Mouse (Mus musculus) liver, embryonic 11.5 days (tissue): Measurements from ENCODE around the gene Msi1. TPM values are rescaled to one million over a fixed set of nuclear protein-coding genes. Genes with fewer than 3 reads are reported as not detected.

Source experiments
- ATAC-seq: fragments of 200-750 bp; cut with Nextera tagmentation; replicated peaks from 2 replicates; pipeline ENCODE4 v1.8.0; 2017; ENCODE audit warnings: moderate number of reproducible peaks, mild to moderate bottlenecking, moderate TSS enrichment, moderate library complexity; ENCODE audit not compliant: low FRiP score
- DNase-seq: peaks from one replicate; pipeline ENCODE4 v3.0.0-alpha.2; 2017; ENCODE audit warnings: low spot score
- H3K27ac ChIP-seq: fragments of 300-500 bp; sonication (generic); 2 replicates; pipeline ENCODE4 v1.5.1; 2014; ENCODE audit warnings: mild to moderate bottlenecking, low read depth, low read length, control low read depth
- H3K27me3 ChIP-seq: fragments of 300-500 bp; sonication (generic); replicated peaks from 2 replicates; pipeline ENCODE4 v1.6.1; 2014; ENCODE audit warnings: low read length, mixed read lengths; ENCODE audit not compliant: control insufficient read depth, insufficient read depth
- H3K36me3 ChIP-seq: fragments of 300-500 bp; sonication (generic); 2 replicates; pipeline ENCODE4 v1.6.1; 2014; ENCODE audit warnings: mild to moderate bottlenecking, low read length, moderate library complexity, mixed read lengths; ENCODE audit not compliant: control insufficient read depth, insufficient read depth
- H3K4me1 ChIP-seq: fragments of 300-500 bp; sonication (generic); replicated peaks from 2 replicates; pipeline ENCODE4 v1.6.1; 2014; ENCODE audit warnings: low read length, mixed read lengths; ENCODE audit not compliant: control insufficient read depth, insufficient read depth
- H3K4me2 ChIP-seq: fragments of 300-500 bp; sonication (generic); 2 replicates; pipeline ENCODE4 v1.6.1; 2014; ENCODE audit warnings: mild to moderate bottlenecking, control low read depth, moderate library complexity
- H3K4me3 ChIP-seq: fragments of 300-500 bp; sonication (generic); 2 replicates; pipeline ENCODE4 v1.5.1; 2014; ENCODE audit warnings: low read depth, low read length, control low read depth
- H3K9ac ChIP-seq: fragments of 300-500 bp; sonication (generic); 2 replicates; pipeline ENCODE4 v1.6.1; 2014; ENCODE audit warnings: low read depth, low read length, control low read depth
- H3K9me3 ChIP-seq: fragments of 300-500 bp; sonication (generic); 2 replicates; pipeline ENCODE4 v1.6.1; 2016; ENCODE audit warnings: low read length, inconsistent platforms, mixed read lengths; ENCODE audit not compliant: control insufficient read depth
- WGBS: fragments of 180-500 bp; shearing (Covaris S2); extraction: QIAGEN DNeasy Blood & Tissue Kit; methylation state at CpG from one replicate; pipeline ENCODE4 v1.1.7; 2014; 5-methylcytosine and 5-hydroxymethylcytosine counted together
- polyA plus RNA-seq: library from polyadenylated mRNA; unstranded; fragments of >200 nt; fragmentation: Nextera tagmentation; extraction: Ambion mirVana; gene quantifications from 2 replicates; pipeline ENCODE4 v1.2.1, GENCODE M21; 2014

The Msi1 gene
- polyA plus RNA-seq, 1 experiment from 2014 or later: 9.7 TPM

DNA sequence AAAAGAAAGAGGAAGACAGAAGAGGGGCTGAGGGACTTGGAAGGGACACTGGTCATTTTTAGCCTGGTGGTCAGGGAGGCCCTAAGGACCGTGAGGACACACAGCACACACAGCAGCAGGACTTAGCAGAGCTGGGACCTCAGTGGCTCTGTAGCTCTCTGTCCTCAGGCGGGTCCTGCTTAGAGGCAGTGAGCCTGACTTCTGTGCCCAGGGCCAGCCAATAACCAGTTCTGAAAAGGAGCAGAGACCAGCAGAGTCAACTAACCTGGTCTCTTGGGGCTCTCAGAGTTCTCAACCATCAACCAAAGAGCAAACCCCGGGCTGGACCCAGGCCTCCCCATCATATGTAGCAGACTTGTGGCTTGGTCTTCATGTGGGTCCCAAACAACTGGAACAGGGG is 19.8 kb downstream of the Msi1 start:
- DNase-seq (no peak), ATAC-seq (no peak)
- no peaks in the 10 kb centered on the region for H3K9me3 ChIP-seq
- peaks cover 2% of the 10 kb centered on the region; the same call in 1 of the 2 replicates for H3K36me3 ChIP-seq
- 69% methylated on average over 3 of the region's 3 CpGs for WGBS
- no peaks in the 10 kb centered on the region; the same call in none of the 2 replicates for H3K4me1 ChIP-seq
- H3K4me2 ChIP-seq: no peak overlapping the region
- H3K4me3 ChIP-seq: no peak overlapping the region
- no peak overlapping the region for H3K9ac ChIP-seq
- H3K27ac ChIP-seq: no peak overlapping the region
- no peaks in the 10 kb centered on the region for H3K27me3 ChIP-seq

DNA sequence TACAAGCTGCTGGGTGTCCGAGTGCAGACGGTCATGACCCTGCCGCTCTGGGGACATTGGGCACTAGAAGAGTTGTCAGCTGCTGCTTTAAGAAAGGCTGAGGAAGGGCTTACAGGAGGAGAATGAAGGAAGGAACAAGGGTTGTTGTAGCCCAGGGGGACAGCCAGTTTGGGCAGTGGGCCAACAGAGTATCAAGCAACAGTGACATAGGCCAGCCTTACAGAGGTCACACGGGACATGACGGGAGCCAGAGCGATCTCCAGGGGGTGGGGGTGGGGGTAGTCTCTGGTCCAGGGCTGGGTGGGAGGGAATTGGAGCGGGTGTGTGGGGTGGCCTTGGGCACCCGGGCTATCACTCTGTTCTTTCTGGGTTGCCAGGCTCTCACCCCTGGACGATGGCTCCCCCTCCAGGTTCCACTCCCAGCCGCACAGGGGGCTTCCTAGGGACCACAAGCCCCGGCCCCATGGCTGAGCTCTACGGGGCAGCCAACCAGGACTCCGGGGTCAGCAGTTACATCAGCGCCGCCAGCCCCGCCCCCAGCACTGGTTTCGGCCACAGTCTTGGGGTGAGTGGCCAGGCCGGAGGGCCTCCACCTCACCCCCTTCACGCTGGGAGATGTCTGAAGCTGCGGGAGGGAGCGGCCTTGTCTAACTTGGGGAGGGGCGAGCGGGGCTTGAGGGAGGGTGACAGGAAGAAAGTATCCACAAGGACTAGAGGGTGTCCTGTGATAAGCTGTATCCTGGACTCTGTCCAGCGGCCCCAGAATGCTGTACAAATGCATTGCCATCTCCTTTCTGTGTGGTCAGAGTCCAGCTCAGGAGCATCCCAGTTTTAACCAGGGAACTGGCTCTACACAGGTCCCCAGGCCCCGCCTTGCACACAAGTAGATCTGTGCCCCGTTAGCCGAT is 21.3 kb downstream of the Msi1 start:
- no peak overlapping the region for H3K4me2 ChIP-seq
- no peak overlapping the region for H3K9ac ChIP-seq
- H3K36me3 ChIP-seq: peaks cover 2% of the 10 kb centered on the region; the same call in 1 of the 2 replicates
- 85% methylated on average over 27 of the region's 27 CpGs for WGBS
- H3K9me3 ChIP-seq: no peaks in the 10 kb centered on the region
- no peak for ATAC-seq
- no peak overlapping the region for H3K27ac ChIP-seq
- H3K27me3 ChIP-seq: no peaks in the 10 kb centered on the region
- no peaks in the 10 kb centered on the region; the same call in none of the 2 replicates for H3K4me1 ChIP-seq
- H3K4me3 ChIP-seq: no peak overlapping the region
- DNase-seq: no peak

DNA sequence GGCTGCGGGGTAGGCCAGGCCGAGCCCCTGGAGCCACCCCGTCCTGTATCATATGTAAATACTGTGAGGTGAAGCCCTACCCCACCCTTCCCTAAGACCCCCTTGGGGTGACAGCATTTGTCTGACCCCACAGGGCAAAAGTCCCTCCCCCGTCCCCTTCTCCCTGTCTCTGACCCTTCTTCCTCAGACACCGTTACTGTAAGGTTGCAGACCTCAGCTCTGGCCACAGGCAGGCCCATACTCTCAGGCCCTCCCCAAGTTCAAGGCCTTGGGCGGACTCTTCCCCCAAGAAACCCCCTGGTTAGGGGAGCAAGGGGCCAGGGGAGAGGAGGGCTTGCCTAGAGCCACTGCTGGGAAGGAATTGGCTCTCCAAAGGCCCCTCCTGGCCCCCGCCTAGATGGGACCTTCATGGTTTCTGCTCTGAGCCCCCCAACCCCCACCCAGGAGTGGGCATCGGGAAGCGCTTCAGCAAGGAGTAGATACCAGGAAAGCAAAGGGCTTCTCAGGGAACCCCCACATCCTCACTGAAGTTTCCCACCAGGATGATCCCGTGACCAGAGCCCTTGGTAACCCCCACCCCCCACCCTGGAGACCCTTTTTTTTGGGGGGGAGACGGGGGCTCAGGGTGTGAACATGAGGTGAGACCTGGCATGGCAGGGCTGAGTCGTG is 25.2 kb downstream of the Msi1 start:
- 77% methylated on average over 12 of the region's 12 CpGs for WGBS
- ATAC-seq: no peak; the same call in 1 of the 2 replicates
- H3K9me3 ChIP-seq: no peaks in the 10 kb centered on the region
- H3K27ac ChIP-seq: no peak overlapping the region; the same call in 1 of the 2 replicates
- H3K27me3 ChIP-seq: peaks cover 7% of the 10 kb centered on the region; the same call in 1 of the 2 replicates
- H3K36me3 ChIP-seq: no peaks in the 10 kb centered on the region; the same call in 1 of the 2 replicates
- H3K4me3 ChIP-seq: no peak overlapping the region
- DNase-seq: no peak
- no peak overlapping the region for H3K4me2 ChIP-seq
- H3K9ac ChIP-seq: no peak overlapping the region
- H3K4me1 ChIP-seq: no peaks in the 10 kb centered on the region; the same call in 1 of the 2 replicates

DNA sequence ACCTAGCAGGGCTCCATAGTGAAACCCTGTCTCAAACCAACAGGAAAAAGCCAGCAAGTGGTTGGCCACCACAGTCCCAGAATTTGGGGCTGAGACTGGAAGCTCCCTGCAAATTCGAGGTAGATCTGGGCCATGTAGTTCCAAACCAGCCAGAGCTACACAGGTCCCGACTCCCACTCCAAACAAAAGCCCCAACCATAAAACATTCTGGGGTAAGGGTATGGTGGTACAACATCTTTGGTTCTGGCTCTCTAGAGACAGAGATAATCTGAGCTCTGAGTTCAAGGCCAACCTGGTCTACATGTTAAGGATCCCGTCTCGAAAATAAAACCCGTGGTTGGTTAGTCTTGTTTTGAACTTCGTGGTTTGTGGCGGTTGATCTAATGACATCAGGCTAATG is 26.4 kb downstream of the Msi1 start:
- no peak overlapping the region for H3K9ac ChIP-seq
- H3K4me2 ChIP-seq: no peak overlapping the region
- ATAC-seq (no peak), DNase-seq (no peak)
- H3K9me3 ChIP-seq: no peaks in the 10 kb centered on the region
- WGBS: 77% methylated on average over 7 of the region's 7 CpGs
- H3K4me3 ChIP-seq: no peak overlapping the region
- no peaks in the 10 kb centered on the region; the same call in 1 of the 2 replicates for H3K4me1 ChIP-seq
- no peak overlapping the region for H3K27ac ChIP-seq
- peaks cover 7% of the 10 kb centered on the region; the same call in 1 of the 2 replicates for H3K27me3 ChIP-seq
- H3K36me3 ChIP-seq: no peaks in the 10 kb centered on the region; the same call in 1 of the 2 replicates

- DNase-seq: no peak
- no peak overlapping the region for H3K4me3 ChIP-seq
- no peak overlapping the region for H3K27ac ChIP-seq
- no peak overlapping the region for H3K4me2 ChIP-seq
- H3K4me1 ChIP-seq: no peaks in the 10 kb centered on the region; the same call in 1 of the 2 replicates
- H3K9ac ChIP-seq: no peak overlapping the region
- peaks cover 7% of the 10 kb centered on the region; the same call in 1 of the 2 replicates for H3K27me3 ChIP-seq
- H3K9me3 ChIP-seq: no peaks in the 10 kb centered on the region
- WGBS: 64% methylated on average over 13 of the region's 13 CpGs
- no peaks in the 10 kb centered on the region for H3K36me3 ChIP-seq
- no peak for ATAC-seq
These were observed 29.5 kb downstream of the Msi1 start for GRCm38 (mm10) chr5:115458918-115459317.

DNA sequence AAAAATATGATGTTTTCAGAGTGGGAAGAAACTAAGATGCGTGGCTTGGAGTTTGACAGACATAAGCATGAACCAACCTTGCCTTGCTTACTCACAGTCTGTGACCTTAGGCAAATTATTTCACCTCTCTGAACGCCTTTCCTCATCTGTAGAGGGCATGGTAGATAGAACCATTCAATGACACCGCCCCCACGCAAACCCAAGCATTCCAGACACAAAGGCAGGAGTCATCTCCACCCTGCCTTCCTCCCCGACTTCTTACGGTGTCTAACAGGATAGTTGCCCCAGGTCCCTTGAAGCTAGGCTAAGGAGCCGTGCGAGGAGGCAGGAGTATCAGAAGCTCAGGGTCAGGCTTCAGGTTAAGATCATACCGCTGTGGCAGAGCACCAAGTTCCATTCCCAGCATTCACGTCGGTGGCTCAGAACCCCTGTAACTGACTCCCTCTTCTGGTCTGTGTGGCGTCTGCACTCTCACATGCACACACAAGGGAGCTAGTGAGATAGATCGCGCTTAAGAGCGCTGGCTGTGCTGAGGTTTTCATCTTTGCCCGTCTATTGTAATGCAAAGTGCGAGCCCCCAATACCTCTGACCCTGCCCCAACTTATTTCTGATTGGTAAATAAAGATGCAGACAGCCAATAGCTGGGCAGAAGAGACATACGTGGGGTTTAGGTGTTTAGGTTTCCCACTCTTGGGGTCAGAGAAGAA is 35.2 kb downstream of the Msi1 start:
- H3K9ac ChIP-seq: no peak overlapping the region
- DNase-seq (no peak), ATAC-seq (no peak)
- no peak overlapping the region for H3K4me2 ChIP-seq
- 76% methylated on average over 18 of the region's 18 CpGs for WGBS
- H3K4me3 ChIP-seq: no peak overlapping the region
- H3K27me3 ChIP-seq: no peaks in the 10 kb centered on the region
- H3K36me3 ChIP-seq: no peaks in the 10 kb centered on the region
- no peak overlapping the region for H3K27ac ChIP-seq
- peaks cover 7% of the 10 kb centered on the region; the same call in 1 of the 2 replicates for H3K4me1 ChIP-seq
- H3K9me3 ChIP-seq: no peaks in the 10 kb centered on the region

- Histone ChIP-seq H3K4me2 (no peak within 1 kb of the TSS), H3K27me3 (no peaks in the 10 kb centered on the region), H3K4me3 (no peak within 1 kb of the TSS), H3K36me3 (no peaks in the 10 kb centered on the region), H3K27ac (no peak within 1 kb of the TSS), H3K4me1 (peaks cover 11% of the 10 kb centered on the region), H3K9ac (no peak within 1 kb of the TSS), H3K9me3 (no peaks in the 10 kb centered on the region)
- 32% methylated on average over 9 of the region's 9 CpGs for WGBS
- ATAC-seq: no peak
- DNase-seq: no peak
These were observed 36.4 kb downstream of the Msi1 start, which contains the start of gene Pla2g1b for GRCm38 (mm10) chr5:115465642-115466420. TSS of gene Pla2g1b (plus strand) at chr5:115466262.

DNA sequence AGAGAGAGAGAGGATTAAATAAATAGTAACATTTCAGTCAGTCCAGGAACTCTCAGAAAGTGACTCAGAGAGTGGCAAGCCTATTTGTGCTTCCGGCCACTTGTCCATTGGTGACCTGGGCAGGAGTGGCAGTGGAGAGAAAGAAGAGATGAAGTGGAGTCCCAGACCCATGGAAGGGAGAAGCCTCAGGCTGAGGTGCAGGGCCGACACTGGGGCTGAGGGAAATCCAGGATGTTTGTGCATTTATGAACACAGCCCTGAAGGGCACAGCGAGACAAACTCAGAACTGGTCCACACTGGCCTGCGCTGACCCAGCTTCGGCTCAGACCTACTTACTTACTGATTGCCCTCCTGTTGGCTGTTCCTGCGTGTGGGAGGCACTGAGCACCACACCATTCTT is 40.4 kb downstream of the Msi1 start:
- Histone ChIP-seq H3K9ac (no peak overlapping the region), H3K27ac (no peak overlapping the region), H3K4me3 (no peak overlapping the region), H3K27me3 (peaks cover 4% of the 10 kb centered on the region; the same call in 1 of the 2 replicates), H3K9me3 (no peaks in the 10 kb centered on the region), H3K4me2 (no peak overlapping the region), H3K36me3 (no peaks in the 10 kb centered on the region), H3K4me1 (peaks cover 11% of the 10 kb centered on the region)
- ATAC-seq (no peak), DNase-seq (no peak)
- 66% methylated on average over 6 of the region's 6 CpGs for WGBS
